21 mouse cellular contexts compared by ENCODE assay signal in genomic region chr16:4454563-4454962, GRCm38 (mm10). TPM values are rescaled to one million over a fixed set of nuclear protein-coding genes. Genes with fewer than 3 reads are reported as not detected.
A peak's percentile ranks its signal among the peaks of the same experiment; 100 is the strongest.
DNase-seq lines count a peak whose midpoint lies in the region; ATAC-seq and TF ChIP-seq lines count a peak whose summit lies in the region.
"Had no signal": no experiment of that assay in that cellular context is flagged by ENCODE, and none has a peak within 500 bp of the region (broad histone marks: within the 10 kb centered on the region; RNA-seq: fewer than 3 reads in every experiment).

No protein-coding gene starts in this region.

- intact Hi-C loops in left cerebral cortex, adult 2 months (cut with DNase I), result no loop called here

- H3K36me3 ChIP-seq in heart, embryonic 12.5 days, result no peaks in the 10 kb centered on the region
- H3K36me3 ChIP-seq: embryonic facial prominence, embryonic 13.5 days; forebrain, embryonic 12.5 days; heart, embryonic 13.5 days; hindbrain, embryonic 15.5 days had no signal

- no peaks in the 10 kb centered on the region for H3K4me1 ChIP-seq in heart, embryonic 12.5 days (replicated peaks)
- H3K4me1 ChIP-seq: forebrain, embryonic 12.5 days; heart, embryonic 13.5 days; hindbrain, embryonic 15.5 days had no signal

- peak; percentile 38 to 48 for DNase-seq in layer of hippocampus, adult 18-20 months (ENCODE audit: low spot score in 2 of 2)
- DNase-seq in layer of hippocampus, adult 11-12 months (ENCODE audit: low spot score), result no peak
- no peak for DNase-seq in left cerebral cortex, adult 2 months (ENCODE audit: extremely low spot score in 1 of 2, low spot score in 2 of 2)
- DNase-seq in left cerebral cortex, adult 11 months (ENCODE audit: low spot score), result no peak
- peak; percentile 85 for DNase-seq in brain, adult 2 months (ENCODE audit: low read depth, low spot score)
- peak; percentile 55 for DNase-seq in right cerebral cortex, postnatal 25 days
- DNase-seq: adrenal gland, postnatal 14 days; cerebellum, adult 18-20 months; cerebellum, adult 9-11 months; cerebellum, postnatal 36 days; forebrain, postnatal 0 days; gastrocnemius, postnatal 14 days; heart, postnatal 36 days had no signal

- no peaks in the 10 kb centered on the region for H3K9me3 ChIP-seq in heart, embryonic 12.5 days (replicated peaks)
- H3K9me3 ChIP-seq: embryonic facial prominence, embryonic 13.5 days; forebrain, embryonic 12.5 days; heart, embryonic 13.5 days; hindbrain, embryonic 15.5 days had no signal

- H3K4me2 ChIP-seq in heart, embryonic 12.5 days, result no peak overlapping the region
- H3K4me2 ChIP-seq: embryonic facial prominence, embryonic 13.5 days; forebrain, embryonic 12.5 days; heart, embryonic 13.5 days; hindbrain, embryonic 15.5 days had no signal

- H3K9ac ChIP-seq in heart, embryonic 12.5 days, result no peak overlapping the region
- H3K9ac ChIP-seq: embryonic facial prominence, embryonic 13.5 days; forebrain, embryonic 12.5 days; forebrain, postnatal 0 days; heart, embryonic 13.5 days; hindbrain, embryonic 15.5 days had no signal

- no peak for ATAC-seq in heart, embryonic 12.5 days (ENCODE audit: insufficient number of reproducible peaks, low FRiP score)
- ATAC-seq: activated CD4-positive, CD25-positive, alpha-beta regulatory T cell, adult 4 months; forebrain, postnatal 0 days; Patski had no signal

- peak overlapping the region; percentile 88 for H3K27ac ChIP-seq in left cerebral cortex, adult 2 months
- no peak overlapping the region for H3K27ac ChIP-seq in heart, embryonic 12.5 days (ENCODE audit: poor library complexity, severe bottlenecking)
- H3K27ac ChIP-seq: embryonic facial prominence, embryonic 13.5 days; forebrain, embryonic 12.5 days; heart, embryonic 13.5 days; hindbrain, embryonic 15.5 days had no signal

- TF ChIP-seq CTCF in left cerebral cortex, adult 2 months (IDR thresholded peaks at IDR 0.05), result no peak

- WGBS in heart, embryonic 12.5 days, result 79% methylated on average over 7 of the region's 7 CpGs

- H3K27me3 ChIP-seq in heart, embryonic 12.5 days (replicated peaks), result no peaks in the 10 kb centered on the region
- H3K27me3 ChIP-seq: CH12.LX; embryonic facial prominence, embryonic 13.5 days; forebrain, embryonic 12.5 days; hindbrain, embryonic 15.5 days; Patski had no signal

- no peak overlapping the region for H3K4me3 ChIP-seq in left cerebral cortex, adult 2 months
- no peak overlapping the region for H3K4me3 ChIP-seq in heart, embryonic 12.5 days
- H3K4me3 ChIP-seq: embryonic facial prominence, embryonic 13.5 days; forebrain, embryonic 12.5 days; heart, embryonic 13.5 days; hindbrain, embryonic 15.5 days had no signal

RNA-seq across cellular contexts. Expression of gene Adcy9, which starts 34.3 kb away (rescaled TPM):
- total RNA-seq in layer of hippocampus, adult 18-20 months (2021), result 100 to 1,000 TPM in 1 of 2 experiments, 10 to 100 TPM in 1; 99.4 to 106 TPM
- total RNA-seq in left cerebral cortex, adult 2 months (2021), result 10 to 100 TPM; 73.3 to 80.4 TPM
- polyA plus RNA-seq in heart, embryonic 12.5 days (2016; fragmentation: Nextera tagmentation; extraction: Ambion mirVana), result 0.88 and 1.4 TPM in 2 replicates

Comparison
In these comparisons a context has a peak if more than half of its experiments do, and no peak if none do; other contexts are left out.
1. DNase-seq: peak in layer of hippocampus, adult 18-20 months (2 of 2), brain, adult 2 months (single experiment) and right cerebral cortex, postnatal 25 days (single experiment); none in layer of hippocampus, adult 11-12 months (single experiment), left cerebral cortex, adult 2 months (0 of 2) and left cerebral cortex, adult 11 months (single experiment).